Mouse (Mus musculus) large intestine, adult 2 months (tissue): ENCODE data around the gene Gfm2. TPM values are rescaled to one million over a fixed set of nuclear protein-coding genes. Genes with fewer than 3 reads are reported as not detected.
"Not testable (repeated sequence)": the region's sequence is repeated elsewhere in the genome, so short reads cannot be mapped to it uniquely, and the experiment has no call there.

Experiments used
- DNase-seq: peaks from one replicate; pipeline ENCODE4 v3.0.0-alpha.2; 2012; ENCODE audit warnings: low read depth, low spot score
- WGBS: fragments of 180-500 bp; shearing (Covaris S2); methylation state at CpG from one replicate; pipeline ENCODE4 v1.1.7; 2018; 5-methylcytosine and 5-hydroxymethylcytosine counted together
- polyA plus RNA-seq: library from polyadenylated mRNA; depleted of rRNA; stranded (reverse); fragments of >200 nt; gene quantifications from 2 replicates; pipeline ENCODE4 v1.2.3, GENCODE M21; 2012; rRNA removed

Gfm2 gene
- 17.2 and 23.2 TPM in 2 replicates for polyA plus RNA-seq

DNA sequence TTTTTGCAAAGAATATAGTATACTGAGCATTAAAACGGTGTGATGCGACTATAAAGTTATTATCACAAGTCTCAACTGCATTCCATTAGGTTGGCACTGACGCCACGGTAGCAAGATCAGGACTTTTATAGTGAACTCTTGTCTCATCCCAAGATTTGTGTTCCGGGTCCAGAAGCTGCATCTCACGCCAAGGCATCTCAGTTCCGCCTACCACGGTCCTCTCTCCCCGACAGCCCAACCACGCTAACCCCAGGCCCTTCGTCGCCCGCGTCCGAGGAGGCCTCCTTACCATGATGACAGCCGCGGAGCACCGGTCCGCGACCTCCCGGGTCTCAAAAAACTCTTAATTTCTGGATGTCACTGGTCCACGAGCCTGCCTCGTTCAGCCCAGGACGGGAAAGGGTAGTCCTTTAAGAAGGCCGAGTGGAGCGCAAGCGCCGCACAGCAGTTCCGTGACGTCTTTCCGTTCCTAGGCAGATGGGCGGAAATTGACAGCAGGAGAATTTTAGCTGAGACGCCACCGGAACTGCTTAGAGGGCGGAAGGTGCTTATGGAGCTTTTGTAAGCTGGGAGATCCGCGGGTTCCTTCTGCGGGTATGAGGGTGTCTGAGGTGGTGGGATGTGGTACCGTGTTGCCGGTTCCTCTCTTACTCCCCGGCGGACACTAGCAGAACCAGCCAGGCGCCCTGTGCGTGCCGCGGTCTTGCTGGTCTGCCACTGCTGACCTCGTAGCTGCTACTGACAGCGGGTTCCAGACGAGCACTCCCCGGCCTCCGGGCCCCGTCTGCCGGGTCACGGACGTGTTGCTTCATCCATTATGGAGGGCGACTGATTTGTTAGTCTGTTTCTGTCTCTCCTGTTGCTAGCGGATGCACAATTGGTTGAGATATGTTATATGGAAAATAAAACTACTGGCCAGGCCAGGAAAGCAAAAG lies at the start of gene Gfm2, which contains the start of gene Nsa2:
Gene Gfm2, plus strand, starts transcription at position 472 of the 935 bp plus-strand sequence.
Gene Nsa2, minus strand, starts transcription at position 472 of the 935 bp plus-strand sequence.
- under 1% methylated on average over 57 of the region's 57 CpGs for WGBS
- peak; percentile 78 for DNase-seq

DNA sequence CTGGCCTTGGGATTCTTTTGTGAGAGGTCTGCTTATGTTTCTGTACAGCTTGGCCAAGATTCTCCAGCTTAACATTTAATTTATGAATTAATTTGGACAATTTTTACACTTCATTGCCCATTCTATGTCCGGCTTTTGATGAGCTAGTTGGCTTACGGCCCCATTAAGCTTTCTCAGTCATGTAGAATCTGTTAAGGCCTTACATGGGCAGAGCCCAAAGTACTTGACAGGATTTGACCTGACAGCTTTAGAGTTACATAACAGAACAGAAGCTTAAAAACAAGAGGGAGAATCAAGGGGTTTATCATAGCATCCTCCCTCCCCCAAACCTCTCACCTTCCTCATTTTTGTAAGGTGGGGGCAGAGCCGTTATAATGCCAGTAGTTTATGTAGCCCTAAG lies 49.6 kb upstream of the Gfm2 start:
- no peak for DNase-seq
- 81% methylated on average over 3 of the region's 3 CpGs for WGBS

DNA sequence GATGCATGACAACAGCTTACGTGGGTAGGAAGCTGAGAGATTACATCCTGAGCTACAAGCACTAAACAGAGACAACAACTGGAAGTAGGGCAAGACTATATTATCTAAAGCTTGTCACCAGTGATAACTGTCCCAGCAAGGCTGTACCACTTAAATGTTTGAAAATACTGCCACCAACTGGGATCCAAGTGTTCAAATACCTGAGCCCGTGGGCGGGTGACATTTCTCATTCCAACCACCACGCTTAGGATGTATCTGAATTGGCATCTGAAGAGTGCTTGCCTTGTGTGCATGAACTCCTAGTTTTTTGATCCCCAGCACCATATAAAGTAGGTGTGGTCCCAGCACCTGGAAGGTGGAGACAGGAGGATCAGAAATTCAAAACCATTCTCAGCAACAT lies 42.0 kb upstream of the Gfm2 start:
- 64% methylated on average over 4 of the region's 4 CpGs for WGBS
- no peak for DNase-seq

DNA sequence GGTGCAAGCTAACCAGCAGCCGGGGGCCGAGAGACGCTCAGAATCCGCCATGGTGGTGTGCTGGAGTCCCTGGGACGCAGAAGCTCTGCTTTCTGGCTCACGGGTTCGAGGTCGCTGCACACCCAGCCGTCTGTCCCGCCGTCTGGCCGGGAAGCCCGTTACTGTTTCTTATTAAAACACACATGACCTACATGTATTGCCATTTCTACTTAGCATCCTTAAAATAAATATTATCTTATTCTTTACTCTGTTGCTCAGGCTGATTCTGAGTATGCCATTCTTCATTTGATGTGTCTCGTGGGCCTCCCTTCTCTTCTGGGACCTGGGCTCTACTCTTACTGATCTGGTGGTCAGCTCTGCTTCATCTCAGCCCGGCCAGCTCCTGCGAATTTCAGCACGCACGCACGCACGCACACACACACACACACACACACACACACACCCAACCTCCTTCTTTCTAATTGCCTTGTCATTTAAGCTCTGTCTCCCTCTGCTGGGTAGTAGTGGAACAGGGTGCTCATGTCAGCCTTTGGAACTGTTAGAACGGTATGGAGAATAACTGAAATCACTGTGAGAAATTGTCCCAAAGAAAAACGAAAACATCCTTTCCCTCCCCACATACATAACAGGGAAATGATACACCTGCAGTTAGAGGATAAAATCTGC lies 38.4 kb upstream of the Gfm2 start, which contains the start of gene Gm6169:
Gene Gm6169, minus strand, starts transcription at position 51 of the 666 bp plus-strand sequence.
- DNase-seq: peak; percentile 19
- 63% methylated on average over 22 of the region's 22 CpGs for WGBS

DNA sequence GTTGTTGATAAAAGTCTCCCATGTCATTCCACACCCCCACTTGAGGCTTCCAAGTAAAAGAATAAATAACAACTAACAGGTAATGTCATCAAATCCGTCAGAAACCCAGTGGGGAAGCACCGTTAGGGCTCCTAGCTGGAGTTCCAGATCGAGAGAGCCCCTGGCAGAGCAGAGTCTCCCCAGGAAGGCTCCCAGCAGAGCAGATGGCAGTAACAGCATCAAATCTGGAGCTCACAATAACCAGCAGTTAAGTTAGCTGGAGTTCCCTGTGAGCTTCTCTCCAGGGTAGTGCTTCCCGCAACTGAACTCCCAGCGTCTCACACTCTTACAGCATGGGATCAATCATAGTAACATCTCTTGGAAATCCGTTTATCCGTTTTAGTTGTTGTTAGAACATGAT lies 32.7 kb upstream of the Gfm2 start:
- DNase-seq: no peak
- WGBS: 78% methylated on average over 7 of the region's 7 CpGs

DNA sequence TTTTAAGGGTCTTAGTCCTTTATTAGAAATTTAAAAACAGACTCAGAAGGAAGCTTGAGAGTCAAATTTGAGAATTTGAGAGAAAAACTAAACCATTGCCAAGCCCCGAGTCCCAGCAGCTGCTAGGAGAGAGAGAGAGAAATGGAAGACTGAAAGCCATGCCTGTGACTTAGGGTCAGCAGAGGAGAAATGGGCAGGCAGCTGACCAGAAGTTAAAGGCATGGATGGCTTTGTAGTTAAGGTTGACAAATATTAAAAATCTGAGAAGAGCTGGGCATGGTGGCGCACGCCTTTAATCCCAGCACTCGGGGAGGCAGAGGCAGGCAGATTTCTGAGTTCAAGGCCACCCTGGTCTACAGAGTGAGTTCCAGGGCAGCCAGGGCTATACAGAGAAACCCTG lies 30.0 kb upstream of the Gfm2 start:
- not testable (repeated sequence) for DNase-seq
- WGBS: 89% methylated on average over 4 of the region's 4 CpGs

DNA sequence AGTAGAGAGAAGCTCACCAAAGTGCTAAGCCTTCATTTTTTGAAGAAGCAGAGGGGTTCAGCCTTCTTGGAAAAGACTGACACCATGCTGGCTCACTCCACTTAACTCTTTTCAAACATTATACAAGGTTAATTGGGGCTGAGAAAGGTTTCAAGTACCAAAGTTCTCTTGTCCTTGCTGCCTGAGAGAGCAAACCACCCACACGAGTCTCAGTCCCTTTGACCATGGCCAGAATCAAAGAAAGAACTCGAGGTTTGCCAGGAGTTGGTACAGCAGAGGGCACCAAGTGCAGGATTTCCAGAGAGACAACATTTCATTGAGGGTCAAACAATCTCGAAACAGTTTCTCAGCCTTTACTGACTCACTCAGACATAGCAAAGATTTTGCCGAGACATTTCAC lies 28.7 kb upstream of the Gfm2 start:
- 71% methylated on average over 4 of the region's 4 CpGs for WGBS
- no peak for DNase-seq

DNA sequence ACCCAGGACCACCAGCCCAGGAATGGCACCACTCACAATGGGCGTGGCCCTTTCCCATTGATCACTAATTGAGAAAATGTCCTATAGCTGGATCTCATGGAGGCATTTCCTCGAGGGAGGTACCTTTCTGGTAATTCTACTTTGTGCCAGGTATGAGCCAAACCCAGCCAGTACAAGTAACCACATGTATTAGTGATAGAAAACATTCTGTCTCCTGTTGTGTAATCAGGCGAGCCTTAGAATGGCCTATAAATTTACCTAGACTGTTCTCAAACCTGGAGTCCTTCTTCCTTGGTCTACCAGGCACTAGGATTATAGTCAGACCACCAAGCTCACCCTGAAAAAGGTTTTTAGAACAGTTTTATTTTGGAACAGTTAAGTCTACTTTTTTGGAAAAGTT lies 16.4 kb upstream of the Gfm2 start:
- WGBS: 70% methylated on average over 3 of the region's 3 CpGs
- no peak for DNase-seq

DNA sequence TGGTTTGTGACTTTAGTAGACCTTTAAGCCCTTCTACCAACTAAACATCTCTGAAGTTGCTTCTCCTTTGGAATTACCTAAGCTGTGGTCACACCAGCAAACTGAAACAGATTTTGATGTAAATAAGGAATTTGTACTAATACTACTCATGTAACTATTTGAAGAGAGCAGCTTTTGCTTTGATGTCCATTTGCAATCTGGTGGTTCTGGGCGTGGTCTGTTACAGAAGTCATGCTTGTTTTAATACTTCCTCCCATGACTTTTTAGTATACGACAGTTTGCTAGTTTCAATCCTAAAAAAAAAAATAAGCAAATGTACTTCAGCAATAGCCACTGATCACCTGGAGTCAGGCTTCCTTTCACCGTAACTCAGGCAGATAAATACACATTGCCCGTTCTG lies 8.1 kb upstream of the Gfm2 start:
- WGBS: 78% methylated on average over 4 of the region's 4 CpGs
- DNase-seq: not testable (repeated sequence)

DNA sequence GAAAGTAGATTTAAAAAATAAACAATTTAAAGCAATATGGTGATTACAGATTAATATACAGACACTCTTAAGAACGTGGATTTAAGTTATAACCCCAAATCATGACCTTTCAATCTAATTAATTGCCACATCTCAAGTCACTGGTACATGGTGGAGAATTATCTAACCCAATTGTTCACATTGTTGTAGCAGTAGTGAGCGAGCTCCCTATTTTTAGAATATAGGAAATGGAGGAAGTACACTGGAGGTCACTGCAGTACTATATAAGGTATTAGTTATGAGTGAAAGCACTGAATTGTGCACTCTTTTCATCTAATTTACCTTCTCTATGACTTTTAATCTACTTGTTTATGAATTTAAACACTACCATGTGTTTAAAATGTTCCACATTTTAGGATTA lies 7.3 kb upstream of the Gfm2 start:
- DNase-seq: not testable (repeated sequence)
- WGBS: no CpG with 5 or more reads among the region's 2 CpGs

DNA sequence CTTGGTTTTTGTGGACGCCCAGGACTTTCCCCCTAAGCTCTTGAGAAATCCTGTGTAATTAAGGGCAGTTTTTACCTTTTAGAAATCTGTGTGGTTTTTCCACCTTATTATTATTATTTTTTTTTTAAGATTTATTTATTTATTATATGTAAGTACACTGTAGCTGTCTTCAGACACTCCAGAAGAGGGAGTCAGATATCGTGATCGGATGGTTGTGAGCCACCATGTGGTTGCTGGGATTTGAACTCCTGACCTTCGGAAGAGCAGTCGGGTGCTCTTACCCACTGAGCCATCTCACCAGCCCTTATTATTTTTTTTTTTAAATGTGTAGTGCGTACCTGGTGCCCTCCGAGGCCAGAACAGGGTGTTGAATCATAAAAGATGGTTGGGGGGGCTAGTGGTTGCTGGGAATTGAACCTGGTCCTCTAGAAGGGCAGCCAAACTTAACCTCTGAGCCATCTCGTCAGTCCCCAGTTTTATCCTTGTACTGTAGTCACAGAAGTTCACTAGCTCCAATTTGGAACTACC lies 731 bp downstream of the Gfm2 start:
- WGBS: 18% methylated on average over 8 of the region's 8 CpGs
- DNase-seq: not testable (repeated sequence)

DNA sequence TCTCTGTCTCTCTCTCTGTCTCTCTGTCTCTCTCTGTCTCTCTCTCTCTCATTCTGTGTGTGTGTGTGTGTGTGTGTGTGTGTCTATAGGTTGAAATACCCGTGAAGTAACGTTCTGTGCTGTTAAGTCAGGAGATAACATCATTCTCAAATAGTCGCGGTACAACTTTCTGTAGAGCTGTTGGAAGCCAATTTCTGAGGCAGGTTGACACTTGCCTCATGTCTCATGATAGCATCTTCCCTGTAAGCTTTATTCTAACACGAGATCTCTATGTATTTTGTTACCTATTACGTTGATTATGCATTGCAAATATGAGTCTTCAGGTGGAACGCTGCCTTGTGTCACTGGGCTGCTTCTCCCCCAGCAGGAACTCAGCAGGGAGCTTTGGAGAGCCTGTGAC lies 4.6 kb downstream of the Gfm2 start:
- DNase-seq: no peak
- WGBS: 84% methylated on average over 7 of the region's 7 CpGs

DNA sequence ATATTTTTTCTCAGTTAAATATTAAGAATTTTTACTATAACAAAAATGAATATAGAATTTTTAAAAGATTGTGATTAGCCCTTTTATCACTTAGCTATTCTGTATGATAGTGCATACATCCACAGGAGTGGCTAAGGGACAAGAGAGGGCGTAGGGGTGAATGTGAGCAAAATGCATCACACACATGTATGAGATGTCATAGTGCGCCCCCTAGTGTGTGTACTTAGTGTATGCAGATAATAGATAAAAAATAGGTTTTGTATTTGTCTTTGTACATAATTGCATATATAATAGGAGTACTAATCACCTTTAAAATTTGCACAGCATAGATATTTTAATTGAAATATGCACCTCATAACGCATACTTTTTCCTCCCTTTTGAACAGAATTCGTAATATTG lies 8.1 kb downstream of the Gfm2 start:
- peak; percentile 8 for DNase-seq
- WGBS: 51% methylated on average over 4 of the region's 4 CpGs

DNA sequence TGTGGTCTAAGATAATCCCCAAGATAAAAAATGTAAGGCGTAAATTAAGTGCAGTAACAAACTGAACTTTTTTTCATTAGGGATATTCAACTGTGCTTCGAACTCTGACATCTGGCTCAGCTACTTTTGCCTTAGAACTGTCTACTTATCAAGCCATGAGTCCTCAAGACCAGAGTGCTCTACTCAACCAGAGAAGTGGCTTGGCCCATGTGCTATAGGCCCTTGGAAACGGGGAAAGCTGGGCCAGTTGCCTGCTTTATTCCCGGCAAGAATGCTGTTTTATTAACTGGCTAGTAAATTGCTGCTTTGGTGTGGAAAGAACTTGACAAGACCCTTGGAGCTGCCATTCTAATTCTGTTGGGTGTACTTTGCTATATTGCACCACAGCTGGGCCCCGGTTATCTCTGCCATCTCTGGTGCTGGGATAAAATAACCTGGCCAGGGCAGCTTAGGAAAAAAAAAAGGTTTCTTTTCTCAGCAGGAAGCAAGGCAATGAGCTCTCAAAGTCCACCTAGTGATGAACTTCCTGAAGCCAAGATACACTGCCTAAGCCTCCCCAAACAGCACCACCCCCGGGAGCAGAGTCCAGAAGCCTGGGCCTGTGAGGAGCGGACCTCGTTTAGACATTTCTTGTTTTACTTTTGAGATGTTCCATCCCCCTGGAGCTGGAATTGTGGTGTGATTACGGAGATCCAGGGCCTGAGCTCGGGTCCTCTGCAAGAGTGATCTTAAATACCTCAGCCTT lies 38.0 kb downstream of the Gfm2 start:
- DNase-seq: no peak
- whole genome bisulfite sequencing: 41% methylated on average over 10 of the region's 10 CpGs

DNA sequence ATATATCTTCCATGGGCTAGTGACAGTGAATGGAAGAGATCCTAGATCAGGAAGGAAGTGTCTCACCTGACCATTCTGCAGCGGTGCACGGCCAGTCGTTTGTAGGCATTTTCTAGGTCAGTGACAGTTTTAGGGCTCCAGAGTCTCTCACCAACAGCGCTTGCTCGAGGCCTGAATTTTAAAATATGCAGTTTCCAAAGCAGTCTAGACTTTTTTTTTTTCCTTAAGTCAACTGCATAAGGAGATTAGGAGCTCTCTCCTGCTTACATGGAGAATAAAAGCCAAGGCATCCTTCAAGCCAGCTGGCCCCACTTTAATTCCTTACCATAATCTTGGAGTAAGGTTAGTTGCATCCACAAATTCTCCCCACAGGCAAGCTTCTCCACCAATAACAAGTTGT lies 39.0 kb downstream of the Gfm2 start:
- 83% methylated on average over 5 of the region's 5 CpGs for WGBS
- DNase-seq: no peak

DNA sequence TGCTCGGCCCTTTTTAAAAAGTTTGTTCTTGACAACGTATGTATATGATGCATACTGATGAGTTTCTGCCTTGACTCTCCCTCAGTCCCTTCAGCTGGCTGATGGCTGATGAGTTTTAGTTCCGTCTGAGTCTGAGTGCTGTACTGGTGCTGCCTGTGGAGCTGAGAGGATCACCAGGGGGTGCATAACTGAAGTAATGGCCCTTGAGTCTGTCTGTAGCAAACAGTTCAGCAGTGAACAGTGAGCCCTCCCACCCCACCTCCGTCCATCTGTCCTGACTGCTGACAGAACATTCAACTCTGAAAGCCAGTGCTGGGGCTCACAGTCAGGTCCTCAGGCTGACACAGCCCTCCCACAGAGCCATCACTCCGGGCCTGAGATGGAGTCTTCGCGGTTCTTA lies 41.2 kb downstream of the Gfm2 start:
- 90% methylated on average over 7 of the region's 7 CpGs for WGBS

DNA sequence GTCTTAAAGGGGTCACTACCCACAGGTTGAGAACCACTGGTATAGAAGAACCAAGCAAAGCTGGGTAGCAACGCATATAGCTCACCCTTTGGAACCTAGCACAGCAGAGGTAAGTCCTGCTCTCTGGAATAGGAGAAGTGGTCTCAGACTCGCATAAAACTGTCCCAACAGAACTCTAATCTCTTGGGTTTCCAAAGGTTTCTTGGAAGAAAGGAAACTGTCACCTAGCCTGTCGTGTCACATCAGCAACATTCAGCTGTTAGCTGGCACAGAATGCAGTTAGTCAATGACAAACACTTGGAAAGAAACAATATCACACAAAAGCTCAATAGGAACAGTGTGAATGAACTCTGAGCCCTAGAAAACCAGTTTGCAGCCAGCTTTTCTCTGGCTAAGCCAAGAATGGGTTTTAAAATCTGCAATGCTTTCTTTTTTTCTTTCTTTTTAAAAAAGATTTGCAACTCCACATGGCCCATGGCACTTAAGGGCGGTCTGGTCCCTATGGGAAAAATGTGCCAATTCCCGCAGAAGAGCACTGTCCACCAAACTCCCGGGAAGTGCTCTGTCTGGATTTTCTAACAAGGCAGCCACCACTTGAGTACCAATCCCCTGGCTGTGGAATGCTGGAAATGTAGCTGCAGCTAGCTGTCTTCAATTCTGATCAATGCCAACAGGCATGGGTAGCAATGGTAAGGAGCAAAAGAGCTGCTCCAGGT lies 42.5 kb downstream of the Gfm2 start:
- DNase-seq: no peak
- WGBS: 84% methylated on average over 6 of the region's 6 CpGs

More for the DNA sequence above, 41.2 kb downstream of the Gfm2 start:
- no peak for DNase-seq

DNA sequence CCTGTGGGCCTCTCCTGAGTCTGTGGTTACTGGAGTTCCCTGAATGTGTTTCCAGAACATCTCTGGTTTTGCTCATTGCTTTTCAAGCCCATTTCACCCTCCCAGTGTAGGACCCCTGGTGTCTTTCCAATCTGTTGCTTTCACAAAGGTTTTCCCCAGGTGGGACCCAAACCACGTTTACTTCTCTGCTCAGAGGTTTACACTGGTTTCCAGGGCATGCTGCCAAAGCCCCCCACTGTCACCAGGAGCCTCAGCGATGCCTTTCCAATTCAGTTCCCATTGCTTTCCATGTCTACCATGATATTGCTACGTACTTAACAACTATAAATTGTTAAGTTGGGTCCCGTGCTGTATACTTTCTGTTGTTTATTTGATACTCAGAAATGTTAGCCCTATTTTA lies 45.1 kb downstream of the Gfm2 start:
- no peak for DNase-seq
- WGBS: 84% methylated on average over 4 of the region's 4 CpGs

DNA sequence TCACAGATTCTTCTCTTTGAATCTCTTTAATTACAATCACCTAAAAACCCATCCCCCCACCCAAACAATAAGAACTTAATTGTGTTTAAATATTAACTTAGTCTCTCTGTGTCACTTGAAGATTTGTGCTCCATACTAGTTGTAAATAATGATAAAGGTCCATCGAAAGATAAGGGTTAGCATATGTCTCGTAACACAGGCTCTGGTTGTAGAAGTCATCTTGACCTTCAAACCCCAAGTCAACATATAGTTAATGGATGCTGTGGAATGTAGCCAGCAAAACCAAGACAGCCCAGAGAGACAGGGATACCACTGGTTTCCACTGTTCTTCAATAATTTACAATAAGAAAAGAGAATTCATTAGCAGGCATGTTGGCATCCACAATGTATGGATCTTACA lies 46.4 kb downstream of the Gfm2 start:
- WGBS: 37% methylated on average over 2 of the region's 2 CpGs
- DNase-seq: no peak
